Mouse (Mus musculus) ovary, postnatal 10 days (tissue): ENCODE results near the gene Wfikkn1.

ENCODE experiments used
- DNase-seq: peaks from one replicate; pipeline ENCODE4 v3.0.0; 2022; ENCODE audit warnings: low spot score

Gene Wfikkn1

DNA sequence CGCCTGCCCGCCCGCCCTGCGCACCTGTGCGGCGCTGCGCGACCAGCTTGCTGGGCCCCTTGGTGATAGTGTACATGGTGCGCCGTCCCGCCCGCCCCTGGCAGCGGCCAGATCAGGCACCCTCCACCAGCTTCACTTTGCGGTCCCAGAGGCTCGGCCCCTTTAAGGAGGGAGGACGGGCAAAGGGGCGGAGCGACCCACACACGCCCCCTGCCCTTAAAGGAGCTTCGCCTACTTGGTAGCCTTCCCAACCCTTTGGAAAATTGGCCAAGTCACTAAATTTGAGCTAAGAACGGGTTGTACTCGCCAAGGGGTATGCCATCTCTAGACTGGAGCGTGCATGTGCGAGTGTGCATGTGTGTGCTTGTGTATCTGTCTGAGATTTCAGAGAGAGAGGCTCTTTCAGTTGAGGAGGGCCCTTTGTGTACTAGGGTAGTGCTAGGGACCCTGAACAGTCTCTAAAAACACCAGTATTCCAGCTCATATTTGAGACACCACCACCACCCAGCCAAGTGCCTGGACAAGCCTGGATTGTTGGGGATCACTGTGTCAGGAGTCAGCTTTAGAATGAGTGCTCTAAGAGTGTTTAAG is 12.0 kb downstream of the Wfikkn1 start, which contains the start of gene Mcrip2:
Gene Mcrip2, minus strand, starts transcription at position 164 of the 591 bp plus-strand sequence.
- DNase-seq: peak; percentile 56

- peak; percentile 41 for DNase-seq
Observed at GRCm38 (mm10) chr17:25867836-25868600, 12.6 kb downstream of the Wfikkn1 start.

DNA sequence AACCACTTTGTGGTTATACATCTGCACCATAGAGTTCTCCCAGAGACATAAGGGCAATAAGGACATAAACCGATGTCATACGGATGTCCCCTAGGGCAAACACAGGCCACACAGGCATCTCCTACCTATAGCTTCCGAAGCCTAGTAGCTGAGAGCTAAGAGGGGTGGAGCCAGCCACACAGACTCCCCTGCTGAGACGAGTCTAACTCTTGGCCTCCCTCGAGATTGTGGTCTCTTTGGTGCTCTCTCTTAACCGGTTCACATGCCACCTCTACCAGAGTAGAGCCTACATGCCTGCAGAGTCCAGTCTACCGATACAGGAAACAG is 13.2 kb downstream of the Wfikkn1 start:
- no peak for DNase-seq

DNA sequence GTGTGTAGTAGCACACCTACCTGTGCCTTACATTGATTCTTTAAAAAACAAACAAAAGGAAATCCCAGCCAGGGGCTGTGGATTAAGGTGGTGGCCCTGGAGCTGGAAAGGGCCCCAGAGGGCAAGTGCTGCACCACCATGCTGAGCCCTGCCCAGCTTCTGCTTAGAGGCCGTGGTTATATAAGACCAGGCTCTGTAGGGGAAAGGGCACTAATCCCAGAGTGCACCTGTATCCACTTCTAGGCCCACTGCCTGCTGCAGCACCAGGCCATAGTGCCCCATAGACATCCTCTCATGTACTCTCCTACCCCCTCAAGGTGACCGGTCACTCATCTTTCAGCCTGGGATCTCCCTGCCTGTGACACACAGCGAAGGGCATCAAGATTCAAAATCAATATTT is 14.5 kb downstream of the Wfikkn1 start:
- no peak for DNase-seq

DNA sequence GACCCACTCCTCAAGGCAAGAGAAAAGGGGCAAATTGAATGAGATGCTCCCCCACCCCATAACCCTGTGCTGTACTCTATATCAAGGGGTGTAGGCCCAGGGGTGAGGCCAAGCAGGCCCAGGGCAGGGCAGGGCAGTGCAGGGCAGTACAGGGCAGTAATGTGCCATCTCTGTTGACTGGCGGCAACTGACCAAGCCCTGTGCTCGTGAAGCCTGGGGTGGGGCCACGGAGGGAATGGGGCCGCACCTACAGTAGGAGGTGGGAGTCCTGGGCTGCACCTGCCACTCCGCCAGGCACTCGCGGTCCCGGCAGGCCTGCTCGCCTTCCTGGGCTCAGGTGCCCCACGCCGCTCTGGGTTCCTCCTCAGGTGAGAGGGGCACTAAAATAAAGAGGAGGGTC is 15.4 kb downstream of the Wfikkn1 start:
- DNase-seq: no peak

DNA sequence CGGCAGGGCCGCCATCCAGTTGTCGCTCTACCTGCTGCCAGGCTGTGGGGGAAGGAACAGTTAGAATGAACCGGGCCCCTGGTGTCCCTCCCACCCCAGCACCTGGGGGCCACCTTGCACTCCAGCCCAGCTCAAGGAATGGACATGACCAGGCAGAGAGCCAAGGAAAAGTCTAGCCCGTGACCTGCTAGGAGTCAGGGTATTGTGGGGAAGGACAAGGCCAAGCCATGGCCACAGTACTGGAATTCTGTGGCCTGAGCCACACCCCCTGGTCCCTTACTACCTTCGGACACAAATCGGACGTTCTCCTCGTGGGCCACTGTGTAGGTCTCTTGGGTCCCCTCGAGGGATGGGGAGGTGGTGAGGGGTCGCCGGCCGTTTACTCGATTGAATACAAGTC is 16.3 kb downstream of the Wfikkn1 start:
- DNase-seq: no peak

- no peak for DNase-seq
Observed at GRCm38 (mm10) chr17:25863681-25864080, 17.0 kb downstream of the Wfikkn1 start.

GRCm38 (mm10) chr17:25861704-25862612 is 18.7 kb downstream of the Wfikkn1 start:
- DNase-seq: no peak

- peak; percentile 82 for DNase-seq
Observed at GRCm38 (mm10) chr17:25860832-25861703, 19.6 kb downstream of the Wfikkn1 start, which contains the start of gene Wdr90. Gene Wdr90, minus strand, starts transcription at chr17:25861501.

GRCm38 (mm10) chr17:25860229-25860628 is 20.4 kb downstream of the Wfikkn1 start:
- DNase-seq: no peak

- peak; percentile 86 for DNase-seq
Observed at GRCm38 (mm10) chr17:25844396-25844901, 36.2 kb downstream of the Wfikkn1 start, which contains the start of gene Rhot2. Gene Rhot2, minus strand, starts transcription at chr17:25844851.

GRCm38 (mm10) chr17:25843636-25844395 is 36.8 kb downstream of the Wfikkn1 start:
- DNase-seq: no peak

DNA sequence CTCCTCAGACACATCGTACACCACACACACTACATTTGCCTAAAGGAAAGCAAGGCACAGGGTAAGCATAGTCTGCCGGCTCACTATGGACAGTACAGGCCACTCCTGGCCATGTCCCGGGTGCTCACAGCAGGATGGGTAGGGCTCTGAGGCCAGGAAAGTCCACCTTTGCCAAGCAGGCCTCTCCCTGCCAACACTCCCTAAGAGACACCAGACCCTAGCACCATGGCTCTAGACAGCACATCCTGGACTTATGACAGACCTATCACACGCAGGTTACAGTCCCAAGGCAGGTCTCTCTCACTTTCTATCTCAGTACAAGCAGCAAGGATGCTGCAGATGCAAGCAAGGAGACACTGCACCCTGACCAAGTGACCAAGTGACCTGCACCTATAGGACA is 37.5 kb downstream of the Wfikkn1 start:
- no peak for DNase-seq

DNA sequence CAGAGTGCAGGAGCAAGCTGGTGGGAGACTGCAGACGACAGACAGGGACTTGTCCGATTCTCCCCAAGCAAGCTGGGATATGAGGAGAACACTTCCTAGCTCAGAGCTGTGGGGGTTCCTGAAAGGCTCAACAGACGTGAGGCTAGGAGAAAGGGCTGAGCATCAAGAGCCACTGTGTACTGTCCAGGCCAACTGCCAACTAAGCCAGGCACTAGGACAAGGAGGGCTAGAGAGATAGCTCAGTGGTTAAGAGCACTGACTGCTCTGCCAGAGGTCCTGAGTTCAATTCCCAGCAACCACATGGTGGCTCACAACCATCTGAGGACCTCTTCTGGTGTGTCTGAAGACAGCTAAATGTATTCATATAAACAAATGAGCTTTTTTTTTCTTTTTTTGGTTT is 38.1 kb downstream of the Wfikkn1 start:
- no peak for DNase-seq

DNA sequence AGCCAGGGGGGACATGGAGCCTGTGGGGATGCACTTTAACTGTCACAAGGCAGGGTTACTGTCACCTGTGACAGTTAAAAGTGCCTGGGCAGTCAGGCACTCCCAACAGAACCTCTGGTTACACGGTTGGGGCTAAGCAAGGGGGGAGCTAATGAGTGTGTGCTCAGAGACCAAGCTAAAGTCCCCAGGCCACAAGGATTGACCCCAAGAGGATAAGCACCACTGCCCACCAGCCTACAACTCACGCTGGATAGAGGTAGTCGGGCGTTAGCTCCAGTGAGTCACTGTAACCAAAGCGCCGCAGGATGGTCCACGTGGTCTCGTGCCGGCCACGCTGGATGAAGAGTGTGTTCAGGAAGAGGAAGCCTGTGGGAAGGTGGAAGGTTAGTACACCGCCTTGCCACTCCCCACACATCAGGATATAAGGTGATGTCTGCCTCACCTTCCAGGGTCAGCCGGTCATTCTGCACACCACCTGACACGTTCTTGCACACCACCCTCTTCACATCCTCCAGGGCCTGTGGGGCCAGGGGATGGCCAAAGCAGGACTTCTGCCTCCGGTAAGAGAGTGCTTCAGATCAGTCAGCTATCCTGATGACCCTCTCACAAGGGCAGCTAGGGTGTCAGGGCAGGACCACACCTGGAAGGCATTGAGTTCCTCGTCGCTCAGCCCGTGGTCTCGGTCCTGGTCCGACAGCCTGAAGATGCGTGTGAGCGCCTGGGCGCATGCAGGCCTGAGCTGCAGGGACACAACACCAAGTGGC is 39.4 kb downstream of the Wfikkn1 start, which contains the start of gene Gm20683:
Gene Gm20683, minus strand, starts transcription at position 647 of the 764 bp plus-strand sequence.
- no peak for DNase-seq

DNA sequence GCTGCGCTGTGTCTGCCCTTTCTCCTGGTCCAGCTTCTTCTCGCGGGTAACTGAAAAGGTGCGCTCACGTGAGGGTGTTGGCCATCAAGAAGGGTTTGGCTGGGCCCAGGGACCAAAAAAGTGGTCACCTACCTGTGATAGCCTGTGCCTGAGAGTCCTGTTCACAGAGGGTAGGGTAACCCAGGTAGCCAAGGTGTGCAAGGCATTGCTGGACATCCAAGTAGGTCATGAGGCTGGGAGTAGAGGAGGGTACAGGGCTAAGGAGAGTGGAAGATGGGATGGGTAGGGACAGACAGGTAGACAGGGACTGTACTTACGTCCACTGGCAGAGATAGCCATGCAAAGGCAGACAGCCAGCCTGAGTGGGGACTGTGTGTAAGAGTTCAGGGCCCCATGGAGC is 40.1 kb downstream of the Wfikkn1 start:
- no peak for DNase-seq

DNA sequence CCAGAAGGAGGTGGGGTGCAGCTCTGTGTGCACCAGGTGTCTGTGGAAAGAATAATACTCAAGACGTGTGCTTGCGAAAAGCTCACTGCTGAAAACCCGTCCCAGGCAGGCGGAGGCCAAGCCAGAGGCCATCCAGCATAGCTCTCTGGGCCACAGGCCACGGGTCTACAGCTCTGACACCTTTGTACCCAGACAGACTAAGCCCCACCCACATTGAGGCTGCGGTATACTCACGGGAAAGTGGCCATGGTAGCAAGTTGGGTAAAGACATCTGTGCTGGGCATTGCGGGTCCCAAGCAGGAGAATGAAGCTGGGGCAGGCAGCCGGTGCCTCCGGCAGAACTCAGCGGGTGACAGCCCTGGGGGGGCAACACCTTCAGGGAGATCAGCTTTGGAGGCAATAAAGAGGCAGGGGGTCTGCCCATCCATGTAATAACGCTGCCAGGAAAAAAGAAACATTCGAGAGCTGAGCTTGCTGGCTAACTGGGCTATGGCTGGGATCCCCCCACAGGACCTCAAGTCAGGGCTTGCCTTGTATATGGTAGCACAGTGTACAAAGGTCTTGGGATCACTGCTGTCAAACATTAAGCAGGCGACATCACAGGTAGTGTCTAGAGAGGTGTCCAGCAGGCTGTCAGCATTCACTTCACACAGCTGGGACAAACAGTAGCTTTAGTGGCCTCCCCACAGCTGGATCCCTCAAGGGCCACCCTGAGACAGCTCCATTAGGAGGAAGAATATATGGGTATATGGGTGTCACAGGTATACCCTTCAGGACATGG is 41.0 kb downstream of the Wfikkn1 start:
- no peak for DNase-seq

GRCm38 (mm10) chr17:25838904-25839303 is 41.8 kb downstream of the Wfikkn1 start:
- DNase-seq: no peak

- no peak for DNase-seq
Observed at GRCm38 (mm10) chr17:25837533-25837932, 43.1 kb downstream of the Wfikkn1 start.
